Mouse (Mus musculus) lung, embryonic 15.5 days (tissue): ENCODE data around the gene AI661453. TPM values are rescaled to one million over a fixed set of nuclear protein-coding genes. Genes with fewer than 3 reads are reported as not detected.

ENCODE experiments used
- polyA plus RNA-seq: library from polyadenylated mRNA; unstranded; fragments of >200 nt; fragmentation: Nextera tagmentation; extraction: Ambion mirVana; gene quantifications from 2 replicates; pipeline ENCODE4 v1.2.1, GENCODE M21; 2015

AI661453 gene
- polyA plus RNA-seq, 1 experiment from 2014 or later, result 2.4 TPM

Other genes starting within 250 kb of the AI661453 start
- 78.2 and 79.2 TPM in 2 replicates for gene Mrps10, start 67.7 kb upstream of the AI661453 start, polyA plus RNA-seq
- gene Guca1b, start 51.2 kb upstream of the AI661453 start, polyA plus RNA-seq, result 0.47 and 0.87 TPM in 2 replicates
- gene Guca1a, start 36.0 kb upstream of the AI661453 start, polyA plus RNA-seq, result 1.7 and 2.0 TPM in 2 replicates
- gene 1700001C19Rik, start 761 bp downstream of the AI661453 start, polyA plus RNA-seq, result 0.14 and 0.45 TPM in 2 replicates
- 25.6 and 32.3 TPM in 2 replicates for gene Taf8, start 65.7 kb downstream of the AI661453 start, polyA plus RNA-seq
- gene Ccnd3, start 68.4 kb downstream of the AI661453 start, polyA plus RNA-seq, result 286 and 294 TPM in 2 replicates
- gene Bysl, start 174.9 kb downstream of the AI661453 start, polyA plus RNA-seq, result 21.9 and 22.9 TPM in 2 replicates
- 47.8 and 50.3 TPM in 2 replicates for gene Med20, start 175.0 kb downstream of the AI661453 start, polyA plus RNA-seq
- 0.35 and 1.7 TPM in 2 replicates for gene Gm20517, start 175.0 kb downstream of the AI661453 start, polyA plus RNA-seq
- 4.2 and 4.3 TPM in 2 replicates for gene Usp49, start 194.1 kb downstream of the AI661453 start, polyA plus RNA-seq